Mouse (Mus musculus) embryonic stem cell, embryonic (primary cell): ENCODE measurements at regions not wholly inside any gene's neighbourhood (a gene's known extent, or its start where the extent isn't known, plus 50 kb on each side); places are given as distances from the start of the nearest gene placed in this dataset.

Experiments used
- CTCF ChIA-PET, 4 experiments: fragments of 300-600 bp in 2 of 4; fragments of 350-600 bp in 2 of 4; sonication (Branson Sonifier 250); formaldehyde crosslinking; loops; one replicate each; lab custom pipeline; 2022; ENCODE audit warnings: inconsistent platforms in 2 of 4; lab: Charles Lee
- POLR2A ChIA-PET, 4 experiments: fragments of 300-600 bp in 2 of 4; fragments of 350-600 bp in 2 of 4; sonication (Branson Sonifier 250); formaldehyde crosslinking; loops; one replicate each; lab custom pipeline; 2022; ENCODE audit warnings: antibody characterized with exemption in 4 of 4, inconsistent platforms in 1 of 4; lab: Charles Lee

- ChIA-PET CTCF (no interaction called here), POLR2A (no interaction called here)
Measured at GRCm38 (mm10) chr8:113137361-113137760, 498.0 kb upstream of the Mon1b start.

- ChIA-PET CTCF (interaction anchor here in 1 of 4 experiments (0.6 kb wide), 1 partner anchor 28 kb away, joined by 3 read pairs; no protein-coding TSS in a partner anchor), POLR2A (no interaction called here)
Measured at GRCm38 (mm10) chr8:113140021-113140420, 495.4 kb upstream of the Mon1b start.

GRCm38 (mm10) chr8:113141131-113141530 is 494.3 kb upstream of the Mon1b start:
- POLR2A ChIA-PET: no interaction called here

GRCm38 (mm10) chr8:113176591-113176990 is 458.8 kb upstream of the Mon1b start:
- POLR2A ChIA-PET: no interaction called here
- CTCF ChIA-PET: no interaction called here

More at GRCm38 (mm10) chr8:113141131-113141530, 494.3 kb upstream of the Mon1b start:
- CTCF ChIA-PET: no interaction called here

GRCm38 (mm10) chr8:113183186-113183585 is 452.2 kb upstream of the Mon1b start:
- ChIA-PET CTCF (interaction anchor here in 1 of 4 experiments (0.6 kb wide), 1 partner anchor 222 kb away, joined by 5 read pairs; no protein-coding TSS in a partner anchor), POLR2A (no interaction called here)

- ChIA-PET POLR2A (interaction anchor here in 1 of 4 experiments (0.6 kb wide), 1 partner anchor 1563 kb away, joined by 3 read pairs; no protein-coding TSS in a partner anchor), CTCF (no interaction called here)
Measured at GRCm38 (mm10) chr8:113190537-113190936, 444.9 kb upstream of the Mon1b start.

GRCm38 (mm10) chr8:113191537-113191936 is 443.9 kb upstream of the Mon1b start:
- POLR2A ChIA-PET: no interaction called here
- CTCF ChIA-PET: no interaction called here
